In the genomic region with DNA sequence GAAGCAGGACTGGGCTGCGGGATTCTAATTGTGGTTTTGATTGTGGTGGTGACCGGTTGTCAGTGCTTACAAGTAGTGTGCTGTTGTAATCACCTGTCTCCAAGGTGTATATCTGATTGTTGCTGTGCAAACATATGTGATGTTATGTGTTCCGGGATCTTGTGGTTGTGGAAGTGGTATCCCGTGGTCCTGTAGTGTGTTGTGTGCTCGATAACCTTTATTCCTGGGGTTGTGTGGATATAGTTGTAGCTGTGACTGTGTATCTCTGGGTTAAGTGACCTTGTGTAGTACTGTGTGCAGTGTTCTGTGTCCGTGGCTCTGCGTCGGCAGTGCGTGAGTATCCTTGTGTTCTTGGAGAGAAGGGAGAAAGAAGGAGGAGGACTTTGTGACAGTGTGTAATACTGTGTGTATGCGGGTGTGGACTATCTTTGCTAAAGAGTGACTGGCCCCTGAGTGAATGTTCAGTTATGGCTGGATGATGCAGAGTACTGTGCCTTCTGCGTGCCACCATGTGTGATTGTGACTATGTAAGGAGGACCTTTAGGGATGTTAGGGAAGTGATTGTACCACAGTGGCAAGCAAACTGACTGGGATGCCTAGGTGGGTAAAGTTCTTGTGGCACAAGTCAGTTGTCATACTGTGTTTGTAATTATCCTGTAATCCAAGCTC, we compare ENCODE assay signal across 8 mouse cellular contexts. TPM values are rescaled to one million over a fixed set of nuclear protein-coding genes. Genes with fewer than 3 reads are reported as not detected.
DNase-seq lines count a peak whose midpoint lies in the region; ATAC-seq and TF ChIP-seq lines count a peak whose summit lies in the region.

No protein-coding gene starts in this region.

- peaks cover 21% of the 10 kb centered on the region for H3K9me3 ChIP-seq in kidney, embryonic 16.5 days (ENCODE audit: low read length)
- no peaks in the 10 kb centered on the region; the same call in 1 of the 2 replicates for H3K9me3 ChIP-seq in hindbrain, embryonic 16.5 days (ENCODE audit: control insufficient read depth, low read length)
- H3K9me3 ChIP-seq in midbrain, postnatal 0 days (ENCODE audit: low read length): no peaks in the 10 kb centered on the region

- peak; percentile 36 for ATAC-seq in kidney, embryonic 16.5 days (ENCODE audit: low FRiP score, low TSS enrichment)
- peak; percentile 51 for ATAC-seq in hindbrain, embryonic 16.5 days
- ATAC-seq in midbrain, postnatal 0 days (ENCODE audit: low FRiP score): peak; percentile 32; the same call in 1 of the 2 replicates

- no peaks in the 10 kb centered on the region for H3K27me3 ChIP-seq in kidney, embryonic 16.5 days (ENCODE audit: insufficient read depth, low read length)
- H3K27me3 ChIP-seq in hindbrain, embryonic 16.5 days (replicated peaks; ENCODE audit: control insufficient read depth, insufficient read depth, low read length): no peaks in the 10 kb centered on the region
- H3K27me3 ChIP-seq in midbrain, postnatal 0 days (ENCODE audit: insufficient read depth, low read length): no peaks in the 10 kb centered on the region

- H3K4me3 ChIP-seq in kidney, embryonic 16.5 days (ENCODE audit: low read length): peak overlapping the region; percentile 75
- H3K4me3 ChIP-seq in cortical plate, adult 2 months (ENCODE audit: insufficient read depth, low read length): peak overlapping the region; percentile 63
- H3K4me3 ChIP-seq in hindbrain, embryonic 16.5 days (ENCODE audit: low read length): peak overlapping the region; percentile 52
- H3K4me3 ChIP-seq in midbrain, postnatal 0 days (ENCODE audit: low read depth, low read length): peak overlapping the region; percentile 61

- peak overlapping the region; percentile 89; the same call in 1 of the 2 replicates for H3K27ac ChIP-seq in kidney, embryonic 16.5 days (ENCODE audit: low read length)
- H3K27ac ChIP-seq in cortical plate, adult 2 months (ENCODE audit: insufficient read depth, low read length): no peak overlapping the region
- H3K27ac ChIP-seq in hindbrain, embryonic 16.5 days (ENCODE audit: low read depth, low read length): peak overlapping the region; percentile 95
- H3K27ac ChIP-seq in midbrain, postnatal 0 days (ENCODE audit: low read depth, low read length): peak overlapping the region; percentile 89

- H3K9ac ChIP-seq in kidney, embryonic 16.5 days (replicated peaks; ENCODE audit: low read length): peak overlapping the region; percentile 91
- peak overlapping the region; percentile 79 for H3K9ac ChIP-seq in hindbrain, embryonic 16.5 days (ENCODE audit: low read depth, low read length)
- peak overlapping the region; percentile 64 for H3K9ac ChIP-seq in midbrain, postnatal 0 days (replicated peaks; ENCODE audit: low read length, poor library complexity, severe bottlenecking)

- 14% methylated on average over 11 of the region's 11 CpGs for WGBS in kidney, embryonic 16.5 days
- 22% methylated on average over 11 of the region's 11 CpGs for WGBS in hindbrain, embryonic 16.5 days
- 23% methylated on average over 11 of the region's 11 CpGs for WGBS in midbrain, postnatal 0 days

- TF ChIP-seq POLR2A in cortical plate, adult 2 months (IDR thresholded peaks at IDR 0.05; ENCODE audit: extremely low read depth, insufficient read depth, low read length): no peak

- H3K36me3 ChIP-seq in kidney, embryonic 16.5 days (ENCODE audit: insufficient read depth, low read length): peaks cover 28% of the 10 kb centered on the region
- H3K36me3 ChIP-seq in hindbrain, embryonic 16.5 days (ENCODE audit: control insufficient read depth, insufficient read depth, low read length): peaks cover 5% of the 10 kb centered on the region
- H3K36me3 ChIP-seq in midbrain, postnatal 0 days (ENCODE audit: insufficient read depth, low read length): no peaks in the 10 kb centered on the region

- TF ChIP-seq CTCF in cortical plate, adult 2 months (IDR thresholded peaks at IDR 0.05; ENCODE audit: extremely low read depth, insufficient read depth, low read length): no peak
- TF ChIP-seq CTCF in midbrain, postnatal 0 days (IDR thresholded peaks at IDR 0.05): no peak

- no peak for DNase-seq in kidney, postnatal 4 days
- DNase-seq in midbrain, postnatal 0 days (ENCODE audit: low spot score): no peak
- DNase-seq in adrenal gland, adult 18-20 months (ENCODE audit: low spot score in 2 of 2): no peak
- DNase-seq in thymus, postnatal 36 days: no peak
- DNase-seq in adrenal gland, adult 8-10 months: no peak

- H3K4me1 ChIP-seq in kidney, embryonic 16.5 days (ENCODE audit: insufficient read depth, low read length): peaks cover 19% of the 10 kb centered on the region; the same call in 1 of the 2 replicates
- H3K4me1 ChIP-seq in cortical plate, adult 2 months (ENCODE audit: control insufficient read depth, insufficient read depth, low read length): peaks cover 3% of the 10 kb centered on the region; the same call in 1 of the 2 replicates
- H3K4me1 ChIP-seq in hindbrain, embryonic 16.5 days (ENCODE audit: control insufficient read depth, insufficient read depth, low read depth, low read length): peaks cover 15% of the 10 kb centered on the region
- peaks cover 9% of the 10 kb centered on the region for H3K4me1 ChIP-seq in midbrain, postnatal 0 days (ENCODE audit: insufficient read depth, low read length)

- peak overlapping the region; percentile 65 for H3K4me2 ChIP-seq in kidney, embryonic 16.5 days (replicated peaks; ENCODE audit: low read depth, low read length)
- H3K4me2 ChIP-seq in hindbrain, embryonic 16.5 days (ENCODE audit: low read length): peak overlapping the region; percentile 79
- peak overlapping the region; percentile 67 for H3K4me2 ChIP-seq in midbrain, postnatal 0 days (ENCODE audit: low read depth, low read length, poor library complexity, severe bottlenecking)

RNA-seq across cellular contexts. Expression of gene Zfp146, which starts 0.9 kb away (rescaled TPM):
- 12.6 and 15.6 TPM in 2 replicates for polyA plus RNA-seq in kidney, embryonic 16.5 days (2015; fragmentation: Nextera tagmentation; extraction: Ambion mirVana)
- polyA plus RNA-seq in cortical plate, adult 2 months (2012; rRNA removed): 33.5 and 35.2 TPM in 2 replicates
- 8.0 and 9.2 TPM in 2 replicates for polyA plus RNA-seq in hindbrain, embryonic 16.5 days (2015; fragmentation: Nextera tagmentation; extraction: Ambion mirVana)
- total RNA-seq in midbrain, postnatal 0 days (2014; rRNA removed): 49.8 and 52.1 TPM in 2 replicates
- 5.9 and 7.2 TPM in 2 replicates for polyA plus RNA-seq in midbrain, postnatal 0 days (2015; fragmentation: Nextera tagmentation; extraction: Ambion mirVana)
- 10 to 100 TPM; 48.5 to 54.2 TPM for total RNA-seq in adrenal gland, adult 18-20 months (2021)
- total RNA-seq in adrenal gland, adult 8-10 months (2022): 10 to 100 TPM; 46.0 to 55.4 (median 54.0) TPM

RNA-seq across cellular contexts. Expression of gene Cox7a1, which starts 13.5 kb away (rescaled TPM):
- 11.7 and 13.8 TPM in 2 replicates for polyA plus RNA-seq in kidney, embryonic 16.5 days (2015; fragmentation: Nextera tagmentation; extraction: Ambion mirVana)
- polyA plus RNA-seq in cortical plate, adult 2 months (2012; rRNA removed): 7.4 TPM in 2 replicates
- polyA plus RNA-seq in hindbrain, embryonic 16.5 days (2015; fragmentation: Nextera tagmentation; extraction: Ambion mirVana): 5.6 and 6.8 TPM in 2 replicates
- total RNA-seq in midbrain, postnatal 0 days (2014; rRNA removed): not detected in 2 replicates
- 7.3 and 8.8 TPM in 2 replicates for polyA plus RNA-seq in midbrain, postnatal 0 days (2015; fragmentation: Nextera tagmentation; extraction: Ambion mirVana)
- 100 to 1,000 TPM; 349 to 810 TPM for total RNA-seq in adrenal gland, adult 18-20 months (2021)
- 100 to 1,000 TPM in 3 of 4 experiments, 10 to 100 TPM in 1; 65.3 to 235 (median 137) TPM for total RNA-seq in adrenal gland, adult 8-10 months (2022)

RNA-seq across cellular contexts. Expression of gene Capns1, which starts 28.2 kb away (rescaled TPM):
- polyA plus RNA-seq in kidney, embryonic 16.5 days (2015; fragmentation: Nextera tagmentation; extraction: Ambion mirVana): 105 and 111 TPM in 2 replicates
- polyA plus RNA-seq in cortical plate, adult 2 months (2012; rRNA removed): 254 and 279 TPM in 2 replicates
- 86.0 and 94.7 TPM in 2 replicates for polyA plus RNA-seq in hindbrain, embryonic 16.5 days (2015; fragmentation: Nextera tagmentation; extraction: Ambion mirVana)
- 201 and 272 TPM in 2 replicates for total RNA-seq in midbrain, postnatal 0 days (2014; rRNA removed)
- 58.0 and 62.4 TPM in 2 replicates for polyA plus RNA-seq in midbrain, postnatal 0 days (2015; fragmentation: Nextera tagmentation; extraction: Ambion mirVana)
- 100 to 1,000 TPM; 575 to 621 TPM for total RNA-seq in adrenal gland, adult 18-20 months (2021)
- 100 to 1,000 TPM; 562 to 740 (median 679) TPM for total RNA-seq in adrenal gland, adult 8-10 months (2022)

RNA-seq across cellular contexts. Expression of gene Zfp382, which starts 48.7 kb away (rescaled TPM):
- 11.7 and 12.0 TPM in 2 replicates for polyA plus RNA-seq in kidney, embryonic 16.5 days (2015; fragmentation: Nextera tagmentation; extraction: Ambion mirVana)
- 9.8 and 10.4 TPM in 2 replicates for polyA plus RNA-seq in cortical plate, adult 2 months (2012; rRNA removed)
- polyA plus RNA-seq in hindbrain, embryonic 16.5 days (2015; fragmentation: Nextera tagmentation; extraction: Ambion mirVana): 23.7 and 26.9 TPM in 2 replicates
- total RNA-seq in midbrain, postnatal 0 days (2014; rRNA removed): 23.0 and 24.7 TPM in 2 replicates
- polyA plus RNA-seq in midbrain, postnatal 0 days (2015; fragmentation: Nextera tagmentation; extraction: Ambion mirVana): 14.5 and 14.7 TPM in 2 replicates
- 1 to 10 TPM; 3.2 to 5.1 TPM for total RNA-seq in adrenal gland, adult 18-20 months (2021)
- total RNA-seq in adrenal gland, adult 8-10 months (2022): 1 to 10 TPM; 3.6 to 5.7 (median 4.5) TPM
